Comparison of ENCODE assay signal across 8 mouse cellular contexts in the genomic region with DNA sequence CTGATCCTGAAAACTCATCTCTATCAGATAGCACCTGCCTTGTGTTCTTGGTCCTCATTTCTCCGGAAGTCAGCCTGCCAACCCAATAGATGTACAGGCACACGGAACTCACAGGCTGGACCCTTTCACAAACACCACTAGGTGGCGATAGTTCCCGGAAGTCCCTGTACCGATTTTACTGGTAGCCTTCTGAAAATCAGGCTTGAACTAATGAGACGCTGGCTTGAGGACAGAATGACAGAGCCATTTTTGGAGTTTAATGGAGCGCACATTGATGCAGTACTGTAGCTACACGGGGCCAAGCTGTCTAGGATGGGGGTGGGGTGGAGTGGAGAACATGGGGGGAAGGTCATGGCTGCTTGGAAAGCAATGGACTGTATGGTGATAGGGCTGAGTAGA. TPM values are rescaled to one million over a fixed set of nuclear protein-coding genes. Genes with fewer than 3 reads are reported as not detected.
DNase-seq lines count a peak whose midpoint lies in the region; ATAC-seq and TF ChIP-seq lines count a peak whose summit lies in the region.

No protein-coding gene starts in this region.

- no peak for TF ChIP-seq POLR2A in small intestine, adult 2 months (IDR thresholded peaks at IDR 0.05; ENCODE audit: low read depth, low read length)

- H3K27ac ChIP-seq in heart, embryonic 11.5 days (ENCODE audit: low read depth, low read length), result no peak overlapping the region
- H3K27ac ChIP-seq in embryonic facial prominence, embryonic 12.5 days, result no peak overlapping the region
- H3K27ac ChIP-seq in hindbrain, embryonic 16.5 days (ENCODE audit: low read depth, low read length), result no peak overlapping the region
- H3K27ac ChIP-seq in lung, postnatal 0 days (ENCODE audit: low read length), result no peak overlapping the region
- H3K27ac ChIP-seq in small intestine, adult 2 months (ENCODE audit: insufficient read depth, low read depth, low read length), result no peak overlapping the region

- 0 out of 2 replicates have a peak overlapping the region, but pooled peaks have one; percentile 34 for H3K9ac ChIP-seq in heart, embryonic 11.5 days (ENCODE audit: low read depth, low read length)
- H3K9ac ChIP-seq in embryonic facial prominence, embryonic 12.5 days, result no peak overlapping the region
- no peak overlapping the region; the same call in 1 of the 2 replicates for H3K9ac ChIP-seq in hindbrain, embryonic 16.5 days (ENCODE audit: low read depth, low read length)
- no peak overlapping the region for H3K9ac ChIP-seq in lung, postnatal 0 days (replicated peaks; ENCODE audit: low read depth)

- TF ChIP-seq EP300 in lung, postnatal 0 days (IDR thresholded peaks at IDR 0.05), result no peak

- intact Hi-C loops in heart, postnatal 25 days (cut with DNase I), result no loop called here

- H3K4me1 ChIP-seq in heart, embryonic 11.5 days (ENCODE audit: control insufficient read depth, insufficient read depth, low read length), result peaks cover 3% of the 10 kb centered on the region; the same call in 1 of the 2 replicates
- peaks cover 22% of the 10 kb centered on the region for H3K4me1 ChIP-seq in embryonic facial prominence, embryonic 12.5 days
- H3K4me1 ChIP-seq in hindbrain, embryonic 16.5 days (ENCODE audit: control insufficient read depth, insufficient read depth, low read depth, low read length), result peaks cover 7% of the 10 kb centered on the region
- H3K4me1 ChIP-seq in lung, postnatal 0 days (ENCODE audit: insufficient read depth, low read depth, low read length), result no peaks in the 10 kb centered on the region
- peaks cover 6% of the 10 kb centered on the region; the same call in 1 of the 2 replicates for H3K4me1 ChIP-seq in small intestine, adult 2 months (ENCODE audit: control insufficient read depth, insufficient read depth, insufficient read length, low read length)

- no peaks in the 10 kb centered on the region for H3K9me3 ChIP-seq in heart, embryonic 11.5 days (replicated peaks; ENCODE audit: control insufficient read depth, low read length)
- no peaks in the 10 kb centered on the region for H3K9me3 ChIP-seq in embryonic facial prominence, embryonic 12.5 days
- H3K9me3 ChIP-seq in hindbrain, embryonic 16.5 days (ENCODE audit: control insufficient read depth, low read length), result no peaks in the 10 kb centered on the region
- H3K9me3 ChIP-seq in lung, postnatal 0 days (ENCODE audit: low read length), result no peaks in the 10 kb centered on the region

- peak overlapping the region; percentile 44 for H3K4me3 ChIP-seq in heart, embryonic 11.5 days (ENCODE audit: low read depth, low read length)
- peak overlapping the region; percentile 38 for H3K4me3 ChIP-seq in embryonic facial prominence, embryonic 12.5 days
- H3K4me3 ChIP-seq in hindbrain, embryonic 16.5 days (ENCODE audit: low read length), result peak overlapping the region; percentile 48
- no peak overlapping the region for H3K4me3 ChIP-seq in lung, postnatal 0 days (ENCODE audit: low read depth, low read length)
- H3K4me3 ChIP-seq in small intestine, adult 2 months (ENCODE audit: low read depth, low read length), result peak overlapping the region; percentile 5; the same call in 1 of the 2 replicates

- peak; percentile 74 for TF ChIP-seq CTCF in lung, postnatal 0 days (IDR thresholded peaks at IDR 0.05)
- peak; percentile 72; the same call in 1 of the 2 replicates for TF ChIP-seq CTCF in small intestine, adult 2 months (IDR thresholded peaks at IDR 0.05; ENCODE audit: extremely low read depth, insufficient read length, insufficient replicate concordance, low read depth, low read length)

- WGBS in heart, embryonic 11.5 days (ENCODE audit: insufficient replicate concordance), result 4% methylated on average over 8 of the region's 8 CpGs
- WGBS in embryonic facial prominence, embryonic 12.5 days, result 6% methylated on average over 8 of the region's 8 CpGs
- WGBS in hindbrain, embryonic 16.5 days, result 1% methylated on average over 8 of the region's 8 CpGs
- 10% methylated on average over 8 of the region's 8 CpGs for WGBS in lung, postnatal 0 days
- 8% methylated on average over 8 of the region's 8 CpGs for WGBS in small intestine, adult 2 months

- ATAC-seq in heart, embryonic 11.5 days (replicated peaks; ENCODE audit: insufficient number of reproducible peaks, low FRiP score, low TSS enrichment), result no peak
- 0 out of 2 replicates have a peak, but pooled peaks have one; percentile 6 for ATAC-seq in embryonic facial prominence, embryonic 12.5 days (ENCODE audit: insufficient number of reproducible peaks, insufficient read depth, low FRiP score, low TSS enrichment)
- peak; percentile 74 for ATAC-seq in hindbrain, embryonic 16.5 days
- peak; percentile 43; the same call in 1 of the 2 replicates for ATAC-seq in lung, postnatal 0 days

- H3K4me2 ChIP-seq in heart, embryonic 11.5 days, result peak overlapping the region; percentile 84
- H3K4me2 ChIP-seq in embryonic facial prominence, embryonic 12.5 days (replicated peaks), result peak overlapping the region; percentile 65
- H3K4me2 ChIP-seq in hindbrain, embryonic 16.5 days (ENCODE audit: low read length), result peak overlapping the region; percentile 82
- H3K4me2 ChIP-seq in lung, postnatal 0 days (replicated peaks; ENCODE audit: low read depth, low read length), result peak overlapping the region; percentile 56

- H3K27me3 ChIP-seq in heart, embryonic 11.5 days (ENCODE audit: control insufficient read depth, insufficient read depth, low read length), result no peaks in the 10 kb centered on the region
- no peaks in the 10 kb centered on the region for H3K27me3 ChIP-seq in embryonic facial prominence, embryonic 12.5 days
- H3K27me3 ChIP-seq in hindbrain, embryonic 16.5 days (replicated peaks; ENCODE audit: control insufficient read depth, insufficient read depth, low read length), result no peaks in the 10 kb centered on the region
- no peaks in the 10 kb centered on the region for H3K27me3 ChIP-seq in lung, postnatal 0 days (replicated peaks; ENCODE audit: insufficient read depth, low read length)
- H3K27me3 ChIP-seq in small intestine, adult 2 months (ENCODE audit: control insufficient read depth, insufficient read depth, low read length), result peaks cover 3% of the 10 kb centered on the region; the same call in 1 of the 2 replicates

- H3K36me3 ChIP-seq in heart, embryonic 11.5 days (ENCODE audit: control insufficient read depth, insufficient read depth, low read length), result no peaks in the 10 kb centered on the region
- no peaks in the 10 kb centered on the region for H3K36me3 ChIP-seq in embryonic facial prominence, embryonic 12.5 days
- no peaks in the 10 kb centered on the region for H3K36me3 ChIP-seq in hindbrain, embryonic 16.5 days (ENCODE audit: control insufficient read depth, insufficient read depth, low read length)
- H3K36me3 ChIP-seq in lung, postnatal 0 days (ENCODE audit: insufficient read depth, low read length), result no peaks in the 10 kb centered on the region
- no peaks in the 10 kb centered on the region for H3K36me3 ChIP-seq in small intestine, adult 2 months (ENCODE audit: control insufficient read depth, insufficient read depth, low read length)

- no peak for DNase-seq in heart, postnatal 25 days (ENCODE audit: low spot score)
- DNase-seq in ES-CJ7 (ENCODE audit: low read depth, low spot score), result peak; percentile 86
- DNase-seq in lung, postnatal 0 days (ENCODE audit: low spot score), result peak; percentile 75
- DNase-seq in urinary bladder, postnatal 25 days (ENCODE audit: low spot score), result no peak

RNA-seq across cellular contexts. Expression of gene Chrna1, which starts 18.5 kb away (rescaled TPM):
- 0.15 and 0.33 TPM in 2 replicates for polyA plus RNA-seq in heart, embryonic 11.5 days (2014; fragmentation: Nextera tagmentation; extraction: Ambion mirVana)
- under 1 TPM in 1 of 2 experiments, not detected in 1; 0.06 TPM for total RNA-seq in heart, postnatal 25 days (2021)
- polyA plus RNA-seq in embryonic facial prominence, embryonic 12.5 days (2016; fragmentation: Nextera tagmentation; extraction: Ambion mirVana), result 4.0 and 5.4 TPM in 2 replicates
- 0.20 and 0.87 TPM in 2 replicates for polyA plus RNA-seq in hindbrain, embryonic 16.5 days (2015; fragmentation: Nextera tagmentation; extraction: Ambion mirVana)
- polyA plus RNA-seq in lung, postnatal 0 days (2015; fragmentation: Nextera tagmentation; extraction: Ambion mirVana), result 0.07 and 0.12 TPM in 2 replicates
- polyA plus RNA-seq in small intestine, adult 2 months (2012; rRNA removed), result not detected in 2 replicates

RNA-seq across cellular contexts. Expression of gene Wipf1, which starts 32.1 kb away (rescaled TPM):
- polyA plus RNA-seq in heart, embryonic 11.5 days (2014; fragmentation: Nextera tagmentation; extraction: Ambion mirVana), result 6.3 and 7.8 TPM in 2 replicates
- 10 to 100 TPM; 14.0 to 16.7 TPM for total RNA-seq in heart, postnatal 25 days (2021)
- 14.1 and 14.5 TPM in 2 replicates for polyA plus RNA-seq in embryonic facial prominence, embryonic 12.5 days (2016; fragmentation: Nextera tagmentation; extraction: Ambion mirVana)
- 2.4 and 3.5 TPM in 2 replicates for polyA plus RNA-seq in hindbrain, embryonic 16.5 days (2015; fragmentation: Nextera tagmentation; extraction: Ambion mirVana)
- 9.5 and 9.6 TPM in 2 replicates for polyA plus RNA-seq in lung, postnatal 0 days (2015; fragmentation: Nextera tagmentation; extraction: Ambion mirVana)
- polyA plus RNA-seq in small intestine, adult 2 months (2012; rRNA removed), result 8.5 and 18.9 TPM in 2 replicates

Comparison
In these comparisons a context has a peak if more than half of its experiments do, and no peak if none do; other contexts are left out.
1. DNase-seq: peak in ES-CJ7 (single experiment) and lung, postnatal 0 days (single experiment); none in heart, postnatal 25 days (single experiment) and urinary bladder, postnatal 25 days (single experiment).
2. Peak in every context shown above with its lines, with median percentiles within 50 percentile points of each other: H3K4me2 ChIP-seq.